Mouse (Mus musculus) myocyte (in vitro differentiated cells): ENCODE measurements at regions not wholly inside any gene's neighbourhood (a gene's known extent, or its start where the extent isn't known, plus 50 kb on each side); places are given as distances from the start of the nearest gene placed in this dataset.

Experiments
- H3K27me3 ChIP-seq: one replicate; pipeline ENCODE4 v1.6.1; 2011; ENCODE audit not compliant: control insufficient read depth, insufficient read depth, insufficient read length
- H3K36me3 ChIP-seq: one replicate; pipeline ENCODE4 v1.6.1; 2011; ENCODE audit not compliant: control insufficient read depth, insufficient read depth
- H3K4me2 ChIP-seq: one replicate; pipeline ENCODE4 v1.6.1; 2011; ENCODE audit warnings: low read depth, control low read depth
- H3K4me3 ChIP-seq: one replicate; pipeline ENCODE4 v1.5.1; 2011; ENCODE audit warnings: mild to moderate bottlenecking, control low read depth, moderate library complexity
- H3K79me2 ChIP-seq: one replicate; pipeline ENCODE4 v1.6.1; 2011; ENCODE audit not compliant: control insufficient read depth, insufficient read depth
- H3ac ChIP-seq: one replicate; pipeline ENCODE4 v1.6.1; 2011; ENCODE audit not compliant: control insufficient read depth, insufficient read length
- CEBPB ChIP-seq: IDR thresholded peaks from 2 replicates; pipeline ENCODE4 v1.6.1; 2011; ENCODE audit warnings: mild to moderate bottlenecking, moderate library complexity; ENCODE audit not compliant: poor library complexity, insufficient read depth, severe bottlenecking
- E2F4 ChIP-seq: IDR thresholded peaks from one replicate; pipeline ENCODE4 v1.6.1; 2011; ENCODE audit warnings: mild to moderate bottlenecking, control low read depth, moderate library complexity; ENCODE audit not compliant: insufficient read depth
- MAX ChIP-seq: IDR thresholded peaks from one replicate; pipeline ENCODE4 v1.6.1; 2011; ENCODE audit warnings: low read depth, mild to moderate bottlenecking, control low read depth
- MYOD1 ChIP-seq, 3 experiments: IDR thresholded peaks; one replicate each; pipeline ENCODE4 v1.6.1; 2011; ENCODE audit warnings: control low read depth in 2 of 3, low read depth in 2 of 3, mild to moderate bottlenecking in 2 of 3, moderate library complexity in 1 of 3; ENCODE audit not compliant: insufficient read length in 2 of 3, control insufficient read depth in 1 of 3
- MYOG ChIP-seq, 3 experiments: IDR thresholded peaks; one replicate each; pipeline ENCODE4 v1.6.1; 2011; ENCODE audit warnings: control low read depth in 2 of 3, low read depth in 2 of 3, mild to moderate bottlenecking in 2 of 3; ENCODE audit not compliant: insufficient read length in 2 of 3, control insufficient read depth in 1 of 3, insufficient read depth in 1 of 3
- POLR2A ChIP-seq: IDR thresholded peaks from one replicate; pipeline ENCODE4 v1.6.1; 2011; ENCODE audit warnings: low read depth, mild to moderate bottlenecking, control low read depth, moderate library complexity; ENCODE audit not compliant: insufficient read length
- POLR2AphosphoS2 ChIP-seq: IDR thresholded peaks from one replicate; pipeline ENCODE4 v1.6.1; 2011; ENCODE audit warnings: low read depth, control low read depth; ENCODE audit not compliant: insufficient read length
- REST ChIP-seq: IDR thresholded peaks from one replicate; pipeline ENCODE4 v1.6.1; 2011; ENCODE audit warnings: mild to moderate bottlenecking, control low read depth, moderate library complexity; ENCODE audit not compliant: insufficient read depth, insufficient read length
- SRF ChIP-seq: IDR thresholded peaks from one replicate; pipeline ENCODE4 v1.6.1; 2011; ENCODE audit warnings: low read depth; ENCODE audit not compliant: control insufficient read depth, insufficient read length
- TCF12 ChIP-seq: IDR thresholded peaks from one replicate; pipeline ENCODE4 v1.6.1; 2011; ENCODE audit warnings: mild to moderate bottlenecking, control low read depth; ENCODE audit not compliant: poor library complexity, insufficient read depth, severe bottlenecking
- TCF3 ChIP-seq: IDR thresholded peaks from one replicate; pipeline ENCODE4 v1.6.1; 2011; ENCODE audit warnings: low read depth, control low read depth; ENCODE audit not compliant: insufficient read length
- USF1 ChIP-seq: IDR thresholded peaks from one replicate; pipeline ENCODE4 v1.6.1; 2011; ENCODE audit warnings: low read depth, mild to moderate bottlenecking, control low read depth, moderate library complexity

DNA sequence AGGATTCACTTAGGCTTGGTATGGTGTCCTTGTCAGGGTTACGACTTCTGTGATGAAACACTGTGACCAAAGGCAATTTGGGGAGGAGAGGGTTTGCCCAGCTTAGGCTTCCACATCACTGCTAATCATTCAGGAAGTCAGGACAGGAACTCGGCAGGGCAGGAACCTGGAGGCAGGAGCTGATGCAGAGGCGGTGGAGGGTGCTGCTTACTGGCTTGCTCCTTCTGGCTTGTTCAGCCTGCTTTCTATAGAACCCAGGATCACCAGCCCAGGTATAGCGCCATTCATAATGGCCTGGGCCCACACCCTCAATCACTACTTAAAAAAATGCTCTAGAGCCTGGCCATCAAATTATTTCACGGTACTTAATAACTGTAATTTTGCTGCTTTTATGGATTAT lies 89.6 kb upstream of the Zfp366 start:
- TF ChIP-seq CEBPB: no peak
- TF ChIP-seq E2F4: no peak
- no peak for TF ChIP-seq TCF3
- TF ChIP-seq USF1: no peak
- no peak for TF ChIP-seq TCF12
- TF ChIP-seq MYOG (IDR thresholded peaks at IDR 0.05; ENCODE audit: control insufficient read depth in 1 of 3, insufficient read depth in 1 of 3, insufficient read length in 2 of 3, low read depth in 2 of 3): no peak
- no peak for TF ChIP-seq MYOD1 (IDR thresholded peaks at IDR 0.05; ENCODE audit: control insufficient read depth in 1 of 3, insufficient read length in 2 of 3, low read depth in 2 of 3)
- no peak for TF ChIP-seq POLR2AphosphoS2
- TF ChIP-seq REST: no peak
- no peak overlapping the region for H3K4me2 ChIP-seq

GRCm38 (mm10) chr13:99094221-99094620 lies 90.4 kb upstream of the Zfp366 start:
- Histone ChIP-seq H3K4me3 (no peak overlapping the region), H3K79me2 (no peaks in the 10 kb centered on the region), H3K36me3 (no peaks in the 10 kb centered on the region), H3ac (no peak overlapping the region), H3K4me2 (peak overlapping the region; percentile 50), H3K27me3 (no peaks in the 10 kb centered on the region)
- TF ChIP-seq POLR2A (no peak), MYOD1 (IDR thresholded peaks at IDR 0.05; ENCODE audit: control insufficient read depth in 1 of 3, insufficient read length in 2 of 3, low read depth in 2 of 3) (no peak), USF1 (no peak), TCF12 (no peak), SRF (no peak), REST (no peak), CEBPB (no peak), POLR2AphosphoS2 (no peak), E2F4 (no peak)

More for the DNA sequence above, 89.6 kb upstream of the Zfp366 start:
- Histone ChIP-seq H3K27me3 (no peaks in the 10 kb centered on the region), H3K4me3 (no peak overlapping the region), H3ac (no peak overlapping the region), H3K79me2 (no peaks in the 10 kb centered on the region), H3K36me3 (no peaks in the 10 kb centered on the region)

DNA sequence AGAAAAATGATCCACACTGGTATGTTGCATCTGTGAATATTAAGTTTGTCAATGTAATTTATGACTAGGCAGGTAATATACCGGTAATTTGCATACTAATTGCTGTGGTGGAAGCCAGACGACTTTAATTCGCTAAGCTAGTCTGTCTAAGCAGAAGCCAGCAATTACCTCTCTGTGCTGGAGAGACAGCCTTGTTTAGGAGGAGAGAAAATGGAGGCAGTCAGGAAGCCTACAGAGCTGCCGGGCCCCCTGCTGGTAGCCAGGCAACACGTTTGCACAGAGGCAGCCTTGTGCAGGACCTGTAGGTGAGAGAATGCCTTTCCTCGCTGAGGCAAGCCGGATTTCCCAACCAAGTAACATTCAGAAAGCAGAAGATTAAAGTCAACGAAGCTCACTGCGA lies 91.4 kb upstream of the Zfp366 start:
- TF ChIP-seq TCF3 (no peak), SRF (no peak), CEBPB (no peak), TCF12 (no peak), MAX (no peak), E2F4 (no peak), MYOD1 (IDR thresholded peaks at IDR 0.05; ENCODE audit: control insufficient read depth in 1 of 3, insufficient read length in 2 of 3, low read depth in 2 of 3) (no peak), POLR2AphosphoS2 (no peak), USF1 (no peak), MYOG (IDR thresholded peaks at IDR 0.05; ENCODE audit: control insufficient read depth in 1 of 3, insufficient read depth in 1 of 3, insufficient read length in 2 of 3, low read depth in 2 of 3) (no peak), REST (no peak)
- Histone ChIP-seq H3K79me2 (no peaks in the 10 kb centered on the region), H3K36me3 (no peaks in the 10 kb centered on the region), H3K27me3 (no peaks in the 10 kb centered on the region), H3ac (no peak overlapping the region), H3K4me3 (no peak overlapping the region), H3K4me2 (peak overlapping the region; percentile 22)

DNA sequence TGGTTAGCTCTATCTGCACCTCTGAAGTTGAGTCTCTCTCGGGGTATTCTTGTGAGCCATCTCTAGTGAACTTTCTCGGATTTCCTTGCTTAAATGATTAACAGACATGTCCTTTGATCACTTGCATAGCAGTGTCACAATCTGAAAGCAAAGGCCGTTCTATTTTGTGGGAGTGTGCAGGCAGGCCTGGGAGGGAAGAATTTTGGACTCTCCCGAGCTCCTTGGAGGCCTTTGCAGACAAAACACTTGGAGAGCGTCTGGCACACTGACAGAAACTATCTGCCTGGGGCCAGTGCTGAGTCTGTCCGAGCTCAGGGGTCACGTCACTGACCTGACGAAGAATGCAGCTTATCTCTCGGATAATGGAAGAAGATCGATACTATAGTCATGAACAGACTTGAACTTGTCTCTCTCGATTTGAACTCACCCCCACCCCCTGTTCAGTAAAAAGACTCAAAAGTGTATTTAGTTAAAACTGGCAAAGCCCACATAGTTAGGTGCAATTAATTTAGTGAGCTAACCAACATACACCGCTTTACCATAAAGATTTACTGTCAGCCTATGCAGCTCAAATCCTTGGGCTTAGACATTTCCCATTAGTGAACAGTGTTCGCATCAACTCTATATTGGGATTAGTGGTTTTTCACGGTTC lies 92.2 kb upstream of the Zfp366 start:
- Histone ChIP-seq H3ac (no peak overlapping the region), H3K27me3 (no peaks in the 10 kb centered on the region), H3K79me2 (no peaks in the 10 kb centered on the region), H3K4me2 (peak overlapping the region; percentile 60), H3K4me3 (no peak overlapping the region), H3K36me3 (no peaks in the 10 kb centered on the region)
- TF ChIP-seq SRF: no peak
- no peak for TF ChIP-seq CEBPB
- no peak for TF ChIP-seq USF1
- no peak for TF ChIP-seq MAX
- TF ChIP-seq POLR2AphosphoS2: no peak
- TF ChIP-seq MYOG (IDR thresholded peaks at IDR 0.05; ENCODE audit: control insufficient read depth in 1 of 3, insufficient read depth in 1 of 3, insufficient read length in 2 of 3, low read depth in 2 of 3): no peak
- no peak for TF ChIP-seq MYOD1 (IDR thresholded peaks at IDR 0.05; ENCODE audit: control insufficient read depth in 1 of 3, insufficient read length in 2 of 3, low read depth in 2 of 3)
- no peak for TF ChIP-seq TCF3
- TF ChIP-seq TCF12: no peak
